Mouse (Mus musculus): ENCODE measurements around the gene Pik3r5.

The Pik3r5 gene

GRCm38 (mm10) chr11:68484431-68484830 lies 52.5 kb downstream of the Pik3r5 start:
- no peak for DNase-seq (ENCODE audit: low read depth, low spot score)

GRCm38 (mm10) chr11:68485206-68485942 lies 53.5 kb downstream of the Pik3r5 start:
- DNase-seq (ENCODE audit: low read depth, low spot score) = peak; percentile 44

- no peak for DNase-seq (ENCODE audit: low read depth, low spot score)
Measured at GRCm38 (mm10) chr11:68486093-68486492, 54.2 kb downstream of the Pik3r5 start.

GRCm38 (mm10) chr11:68487720-68488119 lies 55.8 kb downstream of the Pik3r5 start:
- no peak for DNase-seq (ENCODE audit: low read depth, low spot score)

GRCm38 (mm10) chr11:68488256-68488824 lies 56.4 kb downstream of the Pik3r5 start:
- no peak for DNase-seq (ENCODE audit: low read depth, low spot score)

GRCm38 (mm10) chr11:68489236-68489635 lies 57.3 kb downstream of the Pik3r5 start:
- DNase-seq (ENCODE audit: low read depth, low spot score) = no peak

GRCm38 (mm10) chr11:68492592-68492991 lies 60.7 kb downstream of the Pik3r5 start:
- DNase-seq (ENCODE audit: low read depth, low spot score) = no peak

GRCm38 (mm10) chr11:68493760-68494159 lies 61.8 kb downstream of the Pik3r5 start:
- no peak for DNase-seq (ENCODE audit: low read depth, low spot score)

- no peak for DNase-seq (ENCODE audit: low read depth, low spot score)
Measured at GRCm38 (mm10) chr11:68497081-68497480, 65.2 kb downstream of the Pik3r5 start.

GRCm38 (mm10) chr11:68498517-68498916 lies 66.6 kb downstream of the Pik3r5 start:
- no peak for DNase-seq (ENCODE audit: low read depth, low spot score)

GRCm38 (mm10) chr11:68498999-68499699 lies 67.2 kb downstream of the Pik3r5 start:
- DNase-seq (ENCODE audit: low read depth, low spot score) = no peak

- DNase-seq (ENCODE audit: low read depth, low spot score) = no peak
Measured at GRCm38 (mm10) chr11:68500949-68501350, 69.0 kb downstream of the Pik3r5 start.

- DNase-seq (ENCODE audit: low read depth, low spot score) = no peak
Measured at GRCm38 (mm10) chr11:68502408-68502807, 70.5 kb downstream of the Pik3r5 start.

- no peak for DNase-seq (ENCODE audit: low read depth, low spot score)
Measured at GRCm38 (mm10) chr11:68502902-68503629, 71.1 kb downstream of the Pik3r5 start, which contains the start of gene Pik3r6. Gene Pik3r6 (plus strand): TSS chr11:68503019.

GRCm38 (mm10) chr11:68504913-68505312 lies 73.0 kb downstream of the Pik3r5 start:
- DNase-seq (ENCODE audit: low read depth, low spot score) = no peak

GRCm38 (mm10) chr11:68507246-68507645 lies 75.3 kb downstream of the Pik3r5 start:
- DNase-seq (ENCODE audit: low read depth, low spot score) = no peak

- no peak for DNase-seq (ENCODE audit: low read depth, low spot score)
Measured at GRCm38 (mm10) chr11:68508619-68509018, 76.7 kb downstream of the Pik3r5 start.

- no peak for DNase-seq (ENCODE audit: low read depth, low spot score)
Measured at GRCm38 (mm10) chr11:68509194-68509593, 77.3 kb downstream of the Pik3r5 start.

- DNase-seq (ENCODE audit: low read depth, low spot score) = no peak
Measured at GRCm38 (mm10) chr11:68513969-68514368, 82.0 kb downstream of the Pik3r5 start.

- DNase-seq (ENCODE audit: low read depth, low spot score) = no peak
Measured at GRCm38 (mm10) chr11:68519362-68519761, 87.4 kb downstream of the Pik3r5 start.

GRCm38 (mm10) chr11:68519815-68520214 lies 87.9 kb downstream of the Pik3r5 start:
- no peak for DNase-seq (ENCODE audit: low read depth, low spot score)

- no peak for DNase-seq (ENCODE audit: low read depth, low spot score)
Measured at GRCm38 (mm10) chr11:68520439-68520838, 88.5 kb downstream of the Pik3r5 start.

All from embryo, embryonic 11.5 days (tissue).